Mouse (Mus musculus) CH12.LX (cell line): Measurements from ENCODE around the gene Phc2.

Experiments used
- CTCF ChIP-seq, 2 experiments: IDR thresholded peaks in 1 of 2; conservative IDR thresholded peaks in 1 of 2; 2 replicates each; pipeline ENCODE4 v1.5.1; 2011 to 2012; ENCODE audit warnings: low read depth in 2 of 2, low read length in 2 of 2, improper control_type of control experiment in 1 of 2, inconsistent platforms in 1 of 2, mild to moderate bottlenecking in 1 of 2, moderate library complexity in 1 of 2
- RCOR1 ChIP-seq: conservative IDR thresholded peaks from 2 replicates; pipeline ENCODE4 v1.6.1; 2012; ENCODE audit warnings: low read depth, mild to moderate bottlenecking, inconsistent platforms, low read length, improper control_type of control experiment

DNA sequence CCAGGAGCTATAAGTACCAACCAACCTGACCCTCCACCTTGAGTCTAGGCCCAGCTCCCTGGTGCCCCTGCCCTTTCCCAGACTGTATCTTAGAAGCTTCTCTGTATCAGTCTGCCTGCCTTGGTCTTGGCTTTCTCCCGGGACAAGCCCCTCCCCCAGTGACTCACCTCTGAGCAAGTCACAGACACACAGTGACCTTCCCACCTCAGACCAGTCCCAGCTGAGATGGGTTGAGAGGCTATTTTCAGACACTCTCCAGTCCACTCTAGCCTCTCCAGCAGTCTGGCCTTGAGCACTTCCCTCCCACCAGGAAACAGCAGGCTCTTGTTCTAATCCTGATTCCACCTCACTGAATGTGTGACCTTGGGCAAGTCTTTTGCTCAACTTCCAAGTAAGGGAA lies 139.2 kb downstream of the Phc2 start:
- TF ChIP-seq RCOR1 (no peak), CTCF (conservative IDR thresholded peaks at IDR 0.05 in 1 of 2, IDR thresholded peaks at IDR 0.05 in 1 of 2; ENCODE audit: low read depth in 2 of 2, low read length in 2 of 2) (no peak)
